Mouse (Mus musculus): ENCODE measurements at regions not wholly inside any gene's neighbourhood (a gene's known extent, or its start where the extent isn't known, plus 50 kb on each side); places are given as distances from the start of the nearest gene placed in this dataset.

GRCm38 (mm10) chr8:89372761-89373160 lies 328.8 kb upstream of the Sall1 start:
- TF ChIP-seq GATA1 (IDR thresholded peaks at IDR 0.05; ENCODE audit: low read length) = no peak
- no peak for TF ChIP-seq TAL1 (IDR thresholded peaks at IDR 0.05; ENCODE audit: low read length)

Measured in erythroblast, embryonic 14.5 days (primary cell).